Mouse (Mus musculus) layer of hippocampus, adult 2 months (tissue): ENCODE results near the gene Prdm16. TPM values are rescaled to one million over a fixed set of nuclear protein-coding genes. Genes with fewer than 3 reads are reported as not detected.
A peak's percentile ranks its signal among the peaks of the same experiment; 100 is the strongest.

Source experiments
- DNase-seq, 2 experiments: peaks; one replicate each; pipeline ENCODE4 v3.0.0; 2022; ENCODE audit warnings: low spot score in 2 of 2
- H3K27ac ChIP-seq: fragments of 200-600 bp; 2 replicates; pipeline ENCODE4 v1.8.1; 2022
- H3K4me3 ChIP-seq: fragments of 200-600 bp; 2 replicates; pipeline ENCODE4 v1.8.1; 2022; ENCODE audit warnings: mild to moderate bottlenecking
- CTCF ChIP-seq: fragments of 200-600 bp; conservative IDR thresholded peaks from 2 replicates; pipeline ENCODE4 v1.8.1; 2022; ENCODE audit warnings: antibody characterized with exemption, mild to moderate bottlenecking, moderate library complexity
- total RNA-seq, 2 experiments: library from RNA; stranded (reverse); gene quantifications; 2 replicates each; pipeline ENCODE4 v1.2.3; 2021

The Prdm16 gene
- total RNA-seq, 2 experiments from 2014 or later = 10.8 to 11.5 TPM

DNA sequence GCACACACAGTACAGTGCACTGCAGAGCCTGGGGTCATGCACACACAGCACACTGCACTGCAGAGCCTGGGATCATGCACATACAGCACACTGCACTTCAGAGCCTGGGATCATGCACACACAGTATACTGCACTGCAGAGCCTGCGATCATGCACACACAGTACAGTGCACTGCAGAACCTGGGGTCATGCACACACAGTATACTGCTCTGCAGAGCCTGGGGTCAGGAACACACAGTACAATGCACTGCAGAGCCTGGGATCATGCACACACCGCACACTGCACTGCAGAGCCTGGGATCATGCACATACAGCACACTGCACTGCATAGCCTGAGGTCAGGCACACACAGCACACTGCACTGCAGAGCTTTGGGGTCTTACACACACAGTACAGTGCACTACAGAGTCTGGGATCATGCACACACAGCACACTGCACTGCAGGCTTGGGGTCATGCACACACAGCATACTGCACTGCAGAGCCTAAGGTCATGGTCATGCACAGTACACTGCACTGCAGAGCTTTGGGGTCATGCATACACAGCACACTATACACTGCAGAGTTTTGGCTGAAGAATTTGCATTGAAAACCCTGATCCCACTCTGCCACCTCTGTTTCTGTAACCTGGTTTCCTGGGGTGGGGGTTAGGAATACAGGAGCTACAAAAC lies 324.4 kb downstream of the Prdm16 start:
- DNase-seq = no peak
- TF ChIP-seq CTCF = no peak
- Histone ChIP-seq H3K27ac (peak overlapping the region; percentile 88), H3K4me3 (no peak overlapping the region)

- DNase-seq = no peak
- peak overlapping the region; percentile 88; the same call in 1 of the 2 replicates for H3K27ac ChIP-seq
- H3K4me3 ChIP-seq = no peak overlapping the region
- TF ChIP-seq CTCF = no peak
These were observed 326.0 kb downstream of the Prdm16 start for GRCm38 (mm10) chr4:154310576-154311262.

- H3K4me3 ChIP-seq = no peak overlapping the region
- no peak overlapping the region for H3K27ac ChIP-seq
- no peak for TF ChIP-seq CTCF
- DNase-seq = no peak
These were observed 327.5 kb downstream of the Prdm16 start for GRCm38 (mm10) chr4:154309131-154309530.

DNA sequence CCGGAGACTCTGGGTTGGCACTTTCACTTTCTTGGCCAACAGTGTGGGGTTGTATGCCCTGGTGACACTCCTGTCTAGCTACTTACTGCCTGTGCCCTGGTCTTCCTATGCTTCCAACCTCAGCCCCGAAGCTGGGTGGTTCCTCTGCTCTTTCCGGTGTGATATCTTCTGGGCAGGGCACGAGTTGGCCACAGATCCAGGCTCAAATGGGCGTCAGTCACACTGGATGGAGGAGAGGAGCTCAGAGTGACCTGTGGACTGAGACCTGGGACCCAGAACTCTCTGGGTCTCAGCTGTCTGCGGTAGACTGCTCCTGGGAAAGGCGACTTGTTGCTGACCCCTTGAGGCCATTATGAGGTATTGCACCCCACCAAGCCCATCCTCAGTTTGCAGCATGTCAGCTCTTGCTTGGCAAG lies 335.2 kb downstream of the Prdm16 start, which contains the start of gene Arhgef16:
TSS of gene Arhgef16 (minus strand) at position 211 of the 416 bp plus-strand sequence.
- TF ChIP-seq CTCF = peak; percentile 86
- Histone ChIP-seq H3K27ac (no peak within 1 kb of the TSS), H3K4me3 (no peak within 1 kb of the TSS)
- DNase-seq = peak; percentile 46 to 64

DNA sequence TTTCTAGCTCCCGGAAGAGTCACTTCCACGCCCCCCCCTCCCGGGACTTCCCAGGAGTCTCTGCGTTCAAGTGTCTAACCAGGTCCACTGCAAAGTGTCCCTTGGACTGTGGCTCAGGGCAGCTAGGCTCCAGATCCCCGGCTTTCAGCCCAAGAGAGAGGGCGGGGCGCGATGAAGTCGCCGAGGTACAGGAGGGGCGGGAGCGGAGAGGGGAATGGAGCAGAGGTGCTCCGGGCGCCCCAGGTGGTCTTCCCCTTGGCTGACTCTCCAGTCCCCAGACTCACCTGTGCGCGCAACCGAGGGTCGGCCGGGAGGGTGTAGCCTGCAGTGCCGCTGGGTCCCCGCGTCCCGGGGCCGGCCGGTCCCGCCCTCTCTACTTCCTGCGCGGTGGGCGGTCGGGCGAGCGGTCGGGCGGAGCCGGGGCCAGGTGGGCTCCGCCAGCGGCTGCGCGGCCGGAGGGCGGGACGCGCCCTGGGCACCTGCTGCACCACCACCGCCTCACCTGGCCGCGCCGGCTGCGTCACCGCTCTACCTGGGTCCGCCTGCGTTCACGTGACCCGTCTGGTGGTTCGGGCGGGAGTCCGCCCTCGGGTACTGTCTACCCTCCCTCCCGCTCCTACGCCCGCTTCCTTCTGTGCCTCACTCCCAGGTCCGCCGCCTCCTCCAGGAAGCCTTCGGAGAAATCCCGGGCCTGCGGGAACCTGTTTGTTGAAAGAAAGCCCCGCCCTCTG lies 337.0 kb downstream of the Prdm16 start:
- H3K27ac ChIP-seq = no peak overlapping the region
- no peak for DNase-seq
- H3K4me3 ChIP-seq = peak overlapping the region; percentile 38
- no peak for TF ChIP-seq CTCF

DNA sequence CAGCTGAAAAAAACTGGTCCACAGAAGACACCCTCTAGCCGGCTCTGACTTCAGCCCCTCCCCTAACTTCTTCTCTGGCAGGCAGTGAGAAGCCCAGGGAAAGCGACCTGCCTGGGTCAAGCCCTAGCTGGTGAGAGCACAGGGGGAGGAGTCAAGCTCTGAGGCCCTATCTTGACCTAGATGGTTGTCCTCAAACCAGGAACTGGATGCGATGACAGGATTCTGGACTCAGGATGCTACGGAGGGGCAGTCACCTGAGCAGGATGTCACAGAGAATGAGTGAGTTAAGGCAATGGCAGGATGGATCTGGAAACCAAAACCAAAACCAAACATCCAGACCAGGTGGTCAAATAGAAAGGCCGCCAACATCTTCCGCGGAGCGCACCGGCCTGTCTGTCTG lies 338.9 kb downstream of the Prdm16 start:
- DNase-seq = no peak
- no peak overlapping the region for H3K4me3 ChIP-seq
- no peak overlapping the region for H3K27ac ChIP-seq
- no peak for TF ChIP-seq CTCF

- H3K4me3 ChIP-seq = no peak overlapping the region
- H3K27ac ChIP-seq = no peak overlapping the region
- TF ChIP-seq CTCF = no peak
- DNase-seq = no peak
These were observed 342.4 kb downstream of the Prdm16 start for GRCm38 (mm10) chr4:154294262-154294731.

DNA sequence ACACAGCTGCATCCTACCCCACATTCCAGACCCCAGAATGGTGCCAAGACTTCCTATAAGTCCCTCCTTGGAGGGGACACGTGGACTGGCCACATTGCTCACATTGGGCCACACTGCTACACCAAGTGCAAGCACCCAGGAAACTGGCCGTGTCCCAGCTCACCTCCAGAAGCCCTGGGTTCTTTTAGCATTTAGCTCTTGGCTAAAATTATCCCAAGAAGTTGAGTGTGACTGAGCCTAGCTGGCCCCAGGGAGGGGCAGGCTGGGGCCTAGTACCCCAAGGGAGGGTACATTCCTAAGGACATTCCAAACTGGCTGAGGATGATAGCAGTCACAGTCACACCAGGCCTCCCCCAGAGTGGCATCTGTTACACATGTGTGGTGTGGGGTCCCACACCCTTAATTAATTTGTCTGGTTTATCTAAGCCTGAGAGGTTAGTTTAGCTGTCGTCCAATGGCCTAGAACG lies 342.9 kb downstream of the Prdm16 start:
- TF ChIP-seq CTCF = no peak
- Histone ChIP-seq H3K27ac (no peak overlapping the region), H3K4me3 (no peak overlapping the region)
- DNase-seq = no peak

DNA sequence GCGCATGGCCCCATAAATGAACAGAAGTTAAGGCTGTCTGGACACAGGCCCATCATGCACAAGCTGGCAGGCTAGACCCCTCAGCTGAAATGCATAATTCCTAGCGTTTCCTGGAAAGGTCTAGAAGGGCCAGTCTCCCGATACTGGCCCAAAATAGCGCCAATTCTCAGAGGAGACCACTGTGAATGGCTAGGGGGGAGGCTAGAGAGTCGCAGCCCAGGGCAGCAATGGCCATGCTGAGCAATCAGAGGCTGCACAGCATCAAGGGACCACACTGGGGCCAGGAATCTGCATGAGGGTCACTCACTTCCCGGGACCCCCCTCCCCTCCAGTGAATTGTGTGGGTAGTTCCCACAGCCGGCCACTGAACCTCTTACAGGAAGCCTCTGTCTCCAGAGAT lies 353.0 kb downstream of the Prdm16 start:
- Histone ChIP-seq H3K4me3 (no peak overlapping the region), H3K27ac (no peak overlapping the region)
- no peak for DNase-seq
- TF ChIP-seq CTCF = no peak

DNA sequence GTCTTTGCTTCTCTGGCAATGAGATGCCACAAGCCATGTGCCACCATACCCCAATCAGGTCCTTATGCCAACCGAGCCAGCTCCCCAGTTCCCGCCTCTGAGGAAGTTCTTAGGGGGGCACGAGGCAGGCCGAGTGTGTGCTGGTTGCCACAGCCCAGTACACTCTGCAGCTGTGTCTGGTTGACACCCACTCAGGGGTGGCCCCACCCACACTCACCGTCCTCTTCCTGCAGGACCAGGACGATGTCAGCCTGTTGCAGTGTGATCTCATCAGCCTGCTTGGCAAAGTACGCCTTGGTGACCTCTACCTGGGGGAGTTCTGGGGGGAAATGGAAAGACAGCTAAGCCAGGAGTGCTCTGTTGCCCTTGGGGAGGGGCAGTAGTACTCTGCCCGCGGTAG lies 357.2 kb downstream of the Prdm16 start:
- DNase-seq = no peak
- TF ChIP-seq CTCF = no peak
- Histone ChIP-seq H3K27ac (no peak overlapping the region), H3K4me3 (no peak overlapping the region)

GRCm38 (mm10) chr4:154273000-154273399 lies 363.7 kb downstream of the Prdm16 start:
- peak; percentile 93 for TF ChIP-seq CTCF
- DNase-seq = peak; percentile 11 to 65
- H3K4me3 ChIP-seq = no peak overlapping the region
- H3K27ac ChIP-seq = no peak overlapping the region

DNA sequence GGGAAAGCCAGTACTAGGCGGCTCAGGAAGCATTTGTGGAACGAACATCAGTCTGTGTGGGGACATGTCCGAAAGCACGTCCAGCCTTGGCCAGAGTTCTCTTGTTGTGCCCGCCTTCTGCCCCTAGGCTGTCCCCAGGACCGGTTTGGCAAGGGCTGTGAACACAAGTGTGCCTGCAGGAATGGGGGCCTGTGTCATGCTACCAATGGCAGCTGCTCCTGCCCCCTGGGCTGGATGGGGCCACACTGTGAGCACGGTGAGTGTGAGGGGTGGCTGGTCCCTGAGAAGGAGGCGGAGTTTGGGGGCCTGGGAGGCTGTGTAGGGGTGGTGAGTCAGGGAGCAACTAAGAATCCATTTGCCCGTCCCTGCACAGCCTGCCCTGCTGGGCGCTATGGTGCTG lies 367.2 kb downstream of the Prdm16 start:
- no peak for DNase-seq

DNA sequence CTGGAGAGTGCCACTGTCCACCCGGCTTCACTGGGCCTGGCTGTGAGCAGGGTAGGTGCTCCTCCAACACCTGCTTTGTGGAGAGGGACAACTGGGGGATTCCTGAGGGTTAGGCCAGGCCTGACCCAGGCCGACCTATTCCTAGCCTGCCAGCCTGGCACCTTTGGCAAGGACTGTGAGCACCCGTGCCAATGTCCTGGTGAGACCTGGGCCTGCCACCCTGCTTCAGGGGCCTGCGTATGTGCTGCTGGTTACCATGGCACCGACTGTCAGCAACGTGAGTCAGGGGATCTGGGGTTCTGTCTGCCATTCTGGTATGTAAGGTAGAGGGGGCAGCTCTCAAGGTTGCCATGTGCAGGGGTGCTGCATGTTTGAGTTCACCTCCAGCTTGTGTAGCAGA lies 369.2 kb downstream of the Prdm16 start:
- TF ChIP-seq CTCF = no peak
- no peak overlapping the region for H3K27ac ChIP-seq
- no peak overlapping the region for H3K4me3 ChIP-seq
- no peak for DNase-seq

More for the DNA sequence above, 367.2 kb downstream of the Prdm16 start:
- Histone ChIP-seq H3K4me3 (no peak overlapping the region), H3K27ac (no peak overlapping the region)
- no peak for TF ChIP-seq CTCF

Other genes starting within 250 kb of the Prdm16 start
- gene Actrt2, start 31.0 kb upstream of the Prdm16 start, total RNA-seq = not detected
- gene Ttc34, start 200.6 kb upstream of the Prdm16 start, total RNA-seq = 1 to 10 TPM; 4.0 to 4.1 TPM
- under 1 TPM; 0.29 to 0.44 TPM for gene Mmel1, start 232.7 kb upstream of the Prdm16 start, total RNA-seq